Mouse (Mus musculus) kidney, embryonic 15.5 days (tissue): ENCODE data around the gene Sptlc3. TPM values are rescaled to one million over a fixed set of nuclear protein-coding genes. Genes with fewer than 3 reads are reported as not detected.

Source experiments
- ATAC-seq: fragments of 200-750 bp; cut with Nextera tagmentation; replicated peaks from 2 replicates; pipeline ENCODE4 v1.8.0; 2017; ENCODE audit warnings: moderate TSS enrichment; ENCODE audit not compliant: low FRiP score
- H3K27ac ChIP-seq: fragments of 300-500 bp; sonication (generic); 2 replicates; pipeline ENCODE4 v1.5.1; 2015; ENCODE audit warnings: mild to moderate bottlenecking, inconsistent platforms
- H3K27me3 ChIP-seq: fragments of 300-500 bp; sonication (generic); 2 replicates; pipeline ENCODE4 v1.6.1; 2015; ENCODE audit warnings: inconsistent platforms
- H3K36me3 ChIP-seq: fragments of 300-500 bp; sonication (generic); 2 replicates; pipeline ENCODE4 v1.6.1; 2015; ENCODE audit warnings: inconsistent platforms
- H3K4me1 ChIP-seq: fragments of 300-500 bp; sonication (generic); 2 replicates; pipeline ENCODE4 v1.6.1; 2015; ENCODE audit warnings: inconsistent platforms
- H3K4me2 ChIP-seq: fragments of 300-500 bp; sonication (generic); 2 replicates; pipeline ENCODE4 v1.6.1; 2015; ENCODE audit warnings: moderate library complexity, mild to moderate bottlenecking, inconsistent platforms
- H3K4me3 ChIP-seq: fragments of 300-500 bp; sonication (generic); replicated peaks from 2 replicates; pipeline ENCODE4 v1.5.1; 2015; ENCODE audit warnings: mild to moderate bottlenecking, inconsistent platforms
- H3K9ac ChIP-seq: fragments of 300-500 bp; sonication (generic); 2 replicates; pipeline ENCODE4 v1.6.1; 2015; ENCODE audit warnings: mild to moderate bottlenecking, inconsistent platforms
- H3K9me3 ChIP-seq: fragments of 300-500 bp; sonication (generic); replicated peaks from 2 replicates; pipeline ENCODE4 v1.6.1; 2016; ENCODE audit warnings: inconsistent platforms
- WGBS: fragments of 180-500 bp; shearing (Covaris S2); methylation state at CpG from one replicate; pipeline ENCODE4 v1.1.7; 2015; ENCODE audit warnings: mixed read lengths; 5-methylcytosine and 5-hydroxymethylcytosine counted together
- polyA plus RNA-seq: library from polyadenylated mRNA; unstranded; fragments of >200 nt; fragmentation: Nextera tagmentation; extraction: Ambion mirVana; gene quantifications from 2 replicates; pipeline ENCODE4 v1.2.1, GENCODE M21; 2015

Sptlc3 gene
- polyA plus RNA-seq, 1 experiment from 2014 or later, result 0.51 TPM

DNA sequence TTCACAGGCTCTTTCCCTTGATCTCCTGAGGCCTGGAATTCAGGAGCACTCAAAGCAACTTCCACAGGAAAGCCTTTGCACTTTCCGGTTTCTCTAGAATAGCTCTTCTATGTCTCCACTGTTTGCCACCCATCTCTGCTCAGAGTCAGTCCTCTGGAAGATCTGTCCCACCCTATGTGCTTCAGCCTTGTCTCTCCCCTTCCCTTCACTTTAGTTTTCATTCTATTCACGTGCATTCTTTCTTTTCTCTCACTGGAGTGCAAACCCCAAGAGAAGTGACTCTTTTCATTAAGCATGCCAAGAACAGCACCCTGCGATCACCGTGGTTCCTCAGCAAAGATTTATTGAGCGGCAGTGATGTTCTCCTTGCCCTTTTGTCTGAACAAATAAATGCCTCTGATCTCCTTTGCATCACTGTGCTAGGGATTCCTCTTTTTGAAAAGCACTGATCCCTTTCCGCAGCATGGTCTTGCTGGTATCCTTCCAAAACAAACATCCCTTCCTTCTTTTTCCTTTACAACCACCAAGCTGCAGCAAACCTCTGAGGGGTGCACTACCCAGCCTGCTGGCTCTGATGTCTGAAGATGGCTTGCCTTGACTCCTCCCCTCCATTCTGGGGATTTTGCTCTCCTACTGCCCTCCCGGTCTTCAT is 108.0 kb downstream of the Sptlc3 start:
- no peaks in the 10 kb centered on the region for H3K27me3 ChIP-seq
- no peaks in the 10 kb centered on the region for H3K36me3 ChIP-seq
- ATAC-seq, result peak; percentile 69
- 0 out of 2 replicates have a peak overlapping the region, but pooled peaks have one; percentile 3 for H3K4me2 ChIP-seq
- no peak overlapping the region for H3K4me3 ChIP-seq
- peak overlapping the region; percentile 55; the same call in 1 of the 2 replicates for H3K27ac ChIP-seq
- no peak overlapping the region for H3K9ac ChIP-seq
- H3K4me1 ChIP-seq, result peaks cover 11% of the 10 kb centered on the region
- 14% methylated on average over 7 of the region's 7 CpGs for WGBS
- no peaks in the 10 kb centered on the region for H3K9me3 ChIP-seq

DNA sequence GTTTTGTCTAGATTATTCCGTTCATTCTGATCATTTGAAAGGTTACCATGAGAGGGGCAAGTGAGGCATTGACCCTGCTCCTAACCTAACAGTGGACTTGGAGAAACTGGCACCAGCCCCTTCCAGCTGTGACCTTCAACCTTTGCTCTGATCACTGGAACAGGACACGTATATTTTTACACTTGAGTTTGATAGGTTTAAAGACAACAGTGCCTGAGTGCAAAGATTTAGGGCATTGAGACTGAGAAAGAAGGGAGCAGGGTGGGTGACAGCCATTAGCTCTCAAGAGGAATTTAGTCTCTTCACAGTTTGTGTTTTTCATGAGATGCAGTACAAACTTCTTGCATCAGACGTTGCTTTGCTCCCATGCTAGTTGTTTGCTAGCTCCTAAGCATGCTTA is 114.5 kb downstream of the Sptlc3 start:
- no peak overlapping the region for H3K9ac ChIP-seq
- H3K27ac ChIP-seq, result peak overlapping the region; percentile 48; the same call in 1 of the 2 replicates
- H3K4me3 ChIP-seq, result no peak overlapping the region
- 0 out of 2 replicates have a peak, but pooled peaks cover 3% of the 10 kb centered on the region for H3K27me3 ChIP-seq
- ATAC-seq, result no peak
- no peaks in the 10 kb centered on the region for H3K36me3 ChIP-seq
- no peak overlapping the region for H3K4me2 ChIP-seq
- no peaks in the 10 kb centered on the region for H3K9me3 ChIP-seq
- peaks cover 33% of the 10 kb centered on the region for H3K4me1 ChIP-seq
- WGBS, result 18% methylated on average over 3 of the region's 3 CpGs

DNA sequence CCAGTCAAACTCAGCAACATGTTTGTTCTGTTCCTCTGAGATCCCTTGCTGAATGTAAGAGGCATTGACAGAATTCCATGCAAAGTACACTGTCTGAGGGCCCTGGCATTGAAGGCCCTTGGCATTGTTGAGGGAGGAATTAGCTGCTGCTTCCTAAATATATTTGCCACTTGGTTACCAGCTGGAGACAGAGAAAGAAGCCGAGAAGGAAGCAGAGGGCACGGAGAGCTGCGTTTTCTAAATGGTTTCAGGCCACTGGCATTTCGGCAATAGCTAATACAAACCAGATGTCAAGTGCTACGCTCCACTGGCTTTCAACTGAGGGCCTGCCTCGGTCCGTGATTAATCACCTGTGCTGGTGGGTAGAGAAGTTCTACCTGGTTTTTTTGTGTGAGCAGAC is 115.1 kb downstream of the Sptlc3 start:
- H3K36me3 ChIP-seq, result no peaks in the 10 kb centered on the region
- H3K27ac ChIP-seq, result peak overlapping the region; percentile 48
- 0 out of 2 replicates have a peak, but pooled peaks cover 3% of the 10 kb centered on the region for H3K27me3 ChIP-seq
- ATAC-seq, result peak; percentile 83
- H3K4me1 ChIP-seq, result peaks cover 34% of the 10 kb centered on the region
- WGBS, result 6% methylated on average over 7 of the region's 7 CpGs
- no peaks in the 10 kb centered on the region for H3K9me3 ChIP-seq
- H3K4me2 ChIP-seq, result peak overlapping the region; percentile 39
- no peak overlapping the region for H3K4me3 ChIP-seq
- H3K9ac ChIP-seq, result no peak overlapping the region

DNA sequence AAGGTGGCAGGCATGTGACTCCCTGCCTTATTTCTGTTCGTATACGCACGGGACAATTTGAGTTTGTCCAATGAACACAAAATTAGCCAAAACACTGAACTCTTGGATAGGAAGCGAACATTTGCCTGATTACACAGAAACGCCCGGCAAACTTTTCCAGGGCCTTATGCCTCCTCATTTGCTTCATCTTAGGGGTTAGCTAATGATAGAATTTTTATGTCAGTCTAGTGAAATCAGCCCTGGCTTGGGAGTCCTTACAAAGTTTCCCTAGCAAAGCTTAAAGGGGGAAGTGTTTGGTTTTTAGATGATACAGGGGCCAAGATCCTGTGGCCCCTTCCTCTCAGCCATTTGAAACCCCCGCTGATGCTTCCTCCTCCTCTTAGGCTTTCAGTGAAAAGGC is 115.5 kb downstream of the Sptlc3 start:
- Histone ChIP-seq H3K4me1 (peaks cover 34% of the 10 kb centered on the region), H3K9me3 (no peaks in the 10 kb centered on the region), H3K27me3 (0 out of 2 replicates have a peak, but pooled peaks cover 3% of the 10 kb centered on the region), H3K9ac (no peak overlapping the region), H3K4me3 (no peak overlapping the region), H3K27ac (peak overlapping the region; percentile 48), H3K4me2 (peak overlapping the region; percentile 39), H3K36me3 (no peaks in the 10 kb centered on the region)
- WGBS, result 24% methylated on average over 7 of the region's 7 CpGs
- ATAC-seq, result no peak

DNA sequence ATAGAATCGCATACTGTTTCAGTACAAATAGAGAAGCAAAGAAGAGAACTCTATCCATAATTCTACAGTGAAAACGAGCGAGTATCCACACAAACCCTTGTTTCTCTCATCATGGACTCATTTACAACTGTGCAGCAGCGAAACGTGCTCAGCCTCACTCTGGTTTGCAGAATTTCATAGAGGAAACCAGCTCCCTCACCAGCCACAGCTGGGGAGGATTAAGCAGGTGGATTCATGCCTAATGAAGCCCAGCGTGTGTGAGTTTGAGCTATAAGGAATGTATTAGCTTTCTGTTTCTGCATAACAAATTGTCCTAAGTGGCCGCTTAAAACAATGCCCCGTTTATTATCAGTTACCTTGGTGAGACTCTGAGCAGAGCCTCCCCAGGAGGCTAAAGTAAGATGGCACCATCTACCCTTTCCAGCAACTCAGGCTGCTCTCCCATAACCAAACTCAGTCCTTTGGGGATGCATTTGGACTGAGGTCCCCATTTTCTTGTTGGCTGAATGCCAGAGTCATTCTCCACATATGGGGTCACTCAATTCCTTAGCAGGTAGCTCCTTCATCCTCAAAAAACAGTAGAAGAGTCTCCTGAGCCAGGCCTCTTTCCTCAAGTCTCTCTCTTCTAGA is 116.1 kb downstream of the Sptlc3 start:
- 23% methylated on average over 8 of the region's 8 CpGs for WGBS
- H3K4me1 ChIP-seq, result peaks cover 34% of the 10 kb centered on the region
- H3K9ac ChIP-seq, result no peak overlapping the region
- 0 out of 2 replicates have a peak, but pooled peaks cover 3% of the 10 kb centered on the region for H3K27me3 ChIP-seq
- ATAC-seq, result peak; percentile 5; the same call in 1 of the 2 replicates
- peak overlapping the region; percentile 48 for H3K27ac ChIP-seq
- peak overlapping the region; percentile 39 for H3K4me2 ChIP-seq
- H3K4me3 ChIP-seq, result no peak overlapping the region
- no peaks in the 10 kb centered on the region for H3K9me3 ChIP-seq
- H3K36me3 ChIP-seq, result no peaks in the 10 kb centered on the region

DNA sequence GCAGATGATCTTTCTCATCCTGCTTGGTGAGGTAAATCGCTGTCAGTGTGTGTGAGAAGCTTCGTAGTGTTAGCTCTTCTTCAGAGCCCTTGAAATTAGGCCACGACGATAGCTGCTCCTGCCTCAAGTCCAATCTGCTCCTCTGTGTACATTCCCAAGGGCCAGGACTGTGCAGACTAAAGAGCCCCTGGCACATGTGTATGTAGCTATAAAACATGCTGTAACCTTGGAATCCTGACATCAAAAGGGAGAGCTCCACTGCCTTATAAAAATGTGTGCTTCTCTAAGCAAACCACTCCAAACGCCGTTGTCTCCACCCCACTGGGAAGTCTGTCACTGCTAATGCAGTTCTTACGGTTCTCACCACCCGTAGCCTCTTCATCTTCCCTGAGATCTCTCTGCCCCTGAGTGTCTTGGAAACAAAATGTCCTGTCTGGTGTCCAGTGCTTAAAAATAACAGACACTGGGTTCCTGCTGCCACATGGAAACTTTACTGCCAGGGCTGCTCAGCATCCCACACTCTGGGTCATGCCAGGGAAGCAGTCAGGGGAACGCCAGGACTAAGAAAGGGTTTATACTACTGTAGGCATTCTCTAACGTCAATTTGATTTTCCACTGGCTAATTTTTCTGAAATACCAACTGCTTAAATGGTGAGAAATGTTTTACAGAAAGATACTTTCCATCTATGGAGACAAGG is 118.8 kb downstream of the Sptlc3 start:
- Histone ChIP-seq H3K9ac (no peak overlapping the region), H3K27me3 (0 out of 2 replicates have a peak, but pooled peaks cover 3% of the 10 kb centered on the region), H3K9me3 (no peaks in the 10 kb centered on the region), H3K4me1 (peaks cover 34% of the 10 kb centered on the region), H3K4me2 (no peak overlapping the region; the same call in 1 of the 2 replicates), H3K4me3 (no peak overlapping the region), H3K27ac (no peak overlapping the region), H3K36me3 (no peaks in the 10 kb centered on the region)
- ATAC-seq, result peak; percentile 68; the same call in 1 of the 2 replicates
- 29% methylated on average over 10 of the region's 10 CpGs for WGBS

DNA sequence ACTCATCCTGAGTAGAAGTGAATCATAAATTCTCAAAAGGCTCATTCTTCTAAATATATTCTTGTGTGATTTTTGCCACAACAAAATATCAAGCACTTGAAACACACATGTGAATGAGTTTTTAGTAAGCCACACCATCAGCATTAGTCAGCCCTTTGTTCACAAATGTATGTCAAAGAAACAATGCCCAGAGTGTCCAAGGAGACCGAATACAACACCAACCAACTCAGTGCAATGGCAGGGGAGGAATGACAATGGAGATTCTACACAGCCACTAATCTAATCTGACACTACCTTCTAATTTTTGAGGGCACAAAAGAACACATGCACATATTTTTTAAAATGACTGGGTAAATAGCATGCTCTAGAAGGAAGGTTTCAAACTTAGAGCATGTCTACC is 132.8 kb downstream of the Sptlc3 start:
- Histone ChIP-seq H3K36me3 (no peaks in the 10 kb centered on the region), H3K9ac (no peak overlapping the region), H3K4me2 (no peak overlapping the region), H3K9me3 (no peaks in the 10 kb centered on the region), H3K27ac (no peak overlapping the region), H3K4me1 (peaks cover 9% of the 10 kb centered on the region), H3K27me3 (no peaks in the 10 kb centered on the region), H3K4me3 (no peak overlapping the region)
- 81% methylated on average over 1 of the region's 1 CpGs for WGBS
- no peak for ATAC-seq

DNA sequence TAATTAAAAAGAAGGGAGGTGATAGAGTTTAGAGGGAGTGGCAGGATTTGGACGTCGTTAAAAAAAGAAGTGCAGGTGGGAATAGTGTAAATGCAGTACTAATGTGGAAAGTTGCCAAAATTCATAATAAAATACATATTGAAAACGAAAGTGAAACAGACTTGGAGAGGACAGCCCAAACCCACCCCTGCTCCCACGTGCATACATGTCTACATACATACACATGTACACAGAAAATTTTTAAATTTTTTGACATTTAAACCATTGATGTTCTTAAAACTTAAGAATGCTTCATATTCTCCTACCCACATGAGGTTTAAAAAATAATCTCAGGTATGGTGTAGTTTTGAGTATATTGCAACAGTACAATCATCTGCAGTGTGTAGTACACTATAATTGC is 135.0 kb downstream of the Sptlc3 start:
- H3K27me3 ChIP-seq, result no peaks in the 10 kb centered on the region
- peaks cover 9% of the 10 kb centered on the region for H3K4me1 ChIP-seq
- no peak overlapping the region for H3K4me2 ChIP-seq
- H3K9me3 ChIP-seq, result no peaks in the 10 kb centered on the region
- ATAC-seq, result no peak
- 67% methylated on average over 4 of the region's 4 CpGs for WGBS
- no peak overlapping the region for H3K27ac ChIP-seq
- H3K4me3 ChIP-seq, result no peak overlapping the region
- H3K36me3 ChIP-seq, result no peaks in the 10 kb centered on the region
- H3K9ac ChIP-seq, result no peak overlapping the region

DNA sequence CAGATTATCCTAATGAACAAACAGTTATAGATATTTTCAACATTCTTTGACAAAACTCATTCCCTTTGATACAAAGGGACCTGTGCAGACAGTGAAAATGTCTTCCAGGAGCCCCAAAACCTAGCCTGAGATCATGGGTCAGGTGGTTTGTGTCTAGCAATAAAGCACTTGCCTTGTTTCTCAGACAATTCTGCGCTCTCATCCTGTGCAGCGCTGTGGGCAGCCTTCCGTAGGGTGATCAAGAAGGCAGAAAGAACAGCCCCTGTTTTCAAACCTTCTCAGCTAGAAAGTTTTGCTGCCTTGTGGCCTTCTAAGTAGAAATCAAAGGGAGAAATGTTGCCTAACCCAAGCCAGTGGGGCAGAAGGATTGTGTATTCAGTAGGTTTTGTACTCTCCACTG is 135.9 kb downstream of the Sptlc3 start:
- peak; percentile 75 for ATAC-seq
- 41% methylated on average over 3 of the region's 3 CpGs for WGBS
- peak overlapping the region; percentile 61; the same call in 1 of the 2 replicates for H3K27ac ChIP-seq

DNA sequence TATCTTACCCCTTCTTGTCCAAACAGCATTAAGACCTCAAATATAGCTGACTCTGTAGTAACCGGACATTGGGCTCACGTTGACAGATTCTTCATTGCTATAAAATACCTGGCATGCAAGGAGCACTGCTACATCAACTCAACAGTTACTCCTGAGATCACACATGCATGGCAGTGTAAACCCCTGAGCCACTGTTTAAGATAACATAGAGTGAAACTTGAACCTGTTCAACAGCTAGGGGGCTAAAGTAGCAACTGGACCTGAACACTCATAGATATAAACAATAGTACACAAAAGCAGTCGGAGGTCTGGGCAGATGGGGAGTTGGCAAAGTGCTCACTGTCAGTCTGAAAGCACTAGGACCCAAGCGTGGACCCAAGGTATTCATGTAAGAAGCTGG is 140.8 kb downstream of the Sptlc3 start:
- Histone ChIP-seq H3K9ac (no peak overlapping the region), H3K9me3 (no peaks in the 10 kb centered on the region), H3K4me3 (no peak overlapping the region), H3K4me1 (peaks cover 12% of the 10 kb centered on the region; the same call in 1 of the 2 replicates), H3K4me2 (no peak overlapping the region), H3K36me3 (no peaks in the 10 kb centered on the region), H3K27ac (no peak overlapping the region), H3K27me3 (no peaks in the 10 kb centered on the region)
- 35% methylated on average over 4 of the region's 4 CpGs for WGBS
- peak; percentile 90 for ATAC-seq

More for the DNA sequence above, 135.9 kb downstream of the Sptlc3 start:
- Histone ChIP-seq H3K4me3 (no peak overlapping the region), H3K27me3 (no peaks in the 10 kb centered on the region), H3K9ac (no peak overlapping the region), H3K4me2 (no peak overlapping the region), H3K9me3 (no peaks in the 10 kb centered on the region), H3K4me1 (peaks cover 14% of the 10 kb centered on the region), H3K36me3 (no peaks in the 10 kb centered on the region)

DNA sequence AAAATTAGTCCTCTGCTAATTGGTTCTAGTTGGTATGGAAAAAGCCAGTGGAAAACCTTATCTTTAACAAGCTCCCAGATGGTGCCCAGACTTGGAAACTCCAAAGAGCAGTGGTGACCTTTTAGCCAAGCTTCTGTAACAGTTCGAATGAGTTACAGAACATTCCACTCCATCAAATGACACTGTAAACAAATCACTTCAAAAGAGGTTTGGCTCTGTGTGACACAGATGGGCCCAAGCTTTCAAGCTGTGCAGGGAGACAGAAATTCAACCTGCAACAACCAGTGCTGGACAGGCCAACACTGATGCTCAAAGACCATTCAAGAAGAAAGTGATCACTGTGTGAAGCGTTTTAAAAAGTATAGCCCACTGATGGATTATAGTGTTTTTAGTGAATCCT is 144.1 kb downstream of the Sptlc3 start:
- Histone ChIP-seq H3K27ac (no peak overlapping the region), H3K9me3 (no peaks in the 10 kb centered on the region), H3K9ac (no peak overlapping the region), H3K4me3 (no peak overlapping the region), H3K27me3 (no peaks in the 10 kb centered on the region), H3K4me2 (no peak overlapping the region), H3K4me1 (0 out of 2 replicates have a peak, but pooled peaks cover 5% of the 10 kb centered on the region), H3K36me3 (no peaks in the 10 kb centered on the region)
- no peak for ATAC-seq
- 25% methylated on average over 2 of the region's 2 CpGs for WGBS
